Mouse (Mus musculus): Measurements from ENCODE around the gene Gm6096. TPM values are rescaled to one million over a fixed set of nuclear protein-coding genes. Genes with fewer than 3 reads are reported as not detected.
"Not testable (repeated sequence)": the region's sequence is repeated elsewhere in the genome, so short reads cannot be mapped to it uniquely, and the experiment has no call there.

The Gm6096 gene
- polyA plus RNA-seq (2015; fragmentation: Nextera tagmentation; extraction: Ambion mirVana), result 0.72 TPM in 1 of 2 replicates, not detected in the other

DNA sequence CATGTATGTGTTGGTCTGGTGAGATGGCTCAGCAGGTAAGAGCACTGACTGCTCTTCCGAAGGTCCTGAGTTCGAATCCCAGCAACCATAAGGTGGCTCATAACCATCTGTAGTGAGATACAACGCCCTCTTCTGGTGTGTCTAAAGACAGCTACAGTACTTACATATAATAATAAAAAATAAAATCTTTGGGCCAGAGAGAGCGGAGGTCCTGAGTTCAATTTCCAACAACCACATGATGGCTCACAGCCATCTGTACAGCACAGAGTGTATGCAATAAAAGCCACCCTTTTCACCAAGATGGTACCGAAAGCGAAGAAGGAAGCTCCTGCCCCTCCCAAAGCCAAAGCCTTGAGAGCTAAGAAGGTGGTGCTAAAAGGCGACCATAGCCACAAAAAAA lies at the start of gene Gm6096:
Gene Gm6096 (plus strand): TSS at position 301 of the 400 bp plus-strand sequence.
- Histone ChIP-seq H3K4me2 (no peak within 1 kb of the TSS), H3K36me3 (replicated peaks) (peaks cover 26% of the 10 kb centered on the region), H3K9me3 (no peaks in the 10 kb centered on the region), H3K27me3 (replicated peaks) (no peaks in the 10 kb centered on the region), H3K9ac (no peak within 1 kb of the TSS), H3K27ac (no peak within 1 kb of the TSS), H3K4me1 (no peaks in the 10 kb centered on the region), H3K4me3 (no peak within 1 kb of the TSS)
- WGBS, result 94% methylated on average over 7 of the region's 7 CpGs
- ATAC-seq (replicated peaks), result no peak

GRCm38 (mm10) chr7:34202147-34202546 lies 48.7 kb upstream of the Gm6096 start:
- H3K27ac ChIP-seq; ATAC-seq (replicated peaks); H3K9ac ChIP-seq; H3K4me1 ChIP-seq; H3K4me2 ChIP-seq; H3K4me3 ChIP-seq; H3K27me3 ChIP-seq (replicated peaks); H3K9me3 ChIP-seq: not testable (repeated sequence)
- WGBS, result 95% methylated on average over 10 of the region's 10 CpGs
- peaks cover 44% of the 10 kb centered on the region for H3K36me3 ChIP-seq (replicated peaks)

DNA sequence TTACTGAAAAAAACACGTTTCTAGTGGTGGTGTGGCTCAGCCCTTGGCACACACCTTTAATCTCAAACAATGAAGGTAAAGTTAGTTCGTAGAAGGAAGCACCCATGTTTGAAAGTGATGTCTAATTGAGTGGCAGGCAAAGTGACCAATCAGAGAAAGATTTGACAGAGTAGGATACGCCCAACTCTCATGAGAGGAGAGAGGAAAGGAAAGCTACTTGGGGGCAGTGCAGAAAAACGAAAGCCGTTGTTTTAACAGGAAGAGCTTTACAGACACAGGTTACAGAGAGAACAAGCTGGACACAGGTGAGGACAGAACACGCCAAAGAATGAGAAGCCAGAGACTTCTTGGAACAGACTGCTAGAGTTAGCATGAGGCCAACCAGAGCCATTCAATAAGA lies 44.5 kb upstream of the Gm6096 start:
- Histone ChIP-seq H3K9me3 (no peaks in the 10 kb centered on the region), H3K4me3 (no peak overlapping the region), H3K4me1 (no peaks in the 10 kb centered on the region), H3K9ac (no peak overlapping the region), H3K27me3 (replicated peaks) (no peaks in the 10 kb centered on the region), H3K36me3 (replicated peaks) (peaks cover 44% of the 10 kb centered on the region), H3K27ac (no peak overlapping the region), H3K4me2 (no peak overlapping the region)
- WGBS, result 95% methylated on average over 6 of the region's 6 CpGs
- ATAC-seq (replicated peaks), result no peak

GRCm38 (mm10) chr7:34208027-34208745 lies 42.7 kb upstream of the Gm6096 start:
- Histone ChIP-seq H3K9ac (no peak overlapping the region), H3K4me1 (no peaks in the 10 kb centered on the region), H3K36me3 (replicated peaks) (peaks cover 47% of the 10 kb centered on the region), H3K4me3 (no peak overlapping the region), H3K27me3 (replicated peaks) (no peaks in the 10 kb centered on the region), H3K4me2 (no peak overlapping the region), H3K27ac (no peak overlapping the region), H3K9me3 (no peaks in the 10 kb centered on the region)
- ATAC-seq (replicated peaks), result no peak
- 92% methylated on average over 9 of the region's 9 CpGs for WGBS

DNA sequence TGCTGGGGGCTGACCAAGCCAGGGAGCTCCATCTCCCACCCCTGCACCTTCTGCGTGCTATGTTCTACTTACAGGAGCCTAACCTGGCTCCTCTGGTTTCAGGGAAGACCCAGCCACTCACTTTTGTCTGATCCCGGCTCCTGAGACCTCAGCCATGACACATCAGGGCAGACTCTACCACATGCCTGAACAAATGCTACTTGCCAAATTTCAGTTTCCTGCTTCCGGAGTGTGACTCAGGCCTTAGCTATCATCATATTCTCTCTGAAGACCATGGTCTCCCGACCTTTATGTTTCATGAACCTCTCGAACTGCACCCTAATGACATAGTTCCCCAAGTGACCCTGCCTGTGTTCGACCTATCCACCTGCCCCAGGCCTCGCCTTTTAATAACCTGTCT lies 37.6 kb upstream of the Gm6096 start:
- no peak overlapping the region for H3K4me3 ChIP-seq
- WGBS, result 92% methylated on average over 7 of the region's 7 CpGs
- peaks cover 44% of the 10 kb centered on the region; the same call in 1 of the 2 replicates for H3K36me3 ChIP-seq (replicated peaks)
- no peak overlapping the region for H3K4me2 ChIP-seq
- no peaks in the 10 kb centered on the region for H3K9me3 ChIP-seq
- H3K27me3 ChIP-seq (replicated peaks), result no peaks in the 10 kb centered on the region
- no peak overlapping the region for H3K9ac ChIP-seq
- no peaks in the 10 kb centered on the region for H3K4me1 ChIP-seq
- no peak overlapping the region for H3K27ac ChIP-seq
- ATAC-seq (replicated peaks), result no peak

DNA sequence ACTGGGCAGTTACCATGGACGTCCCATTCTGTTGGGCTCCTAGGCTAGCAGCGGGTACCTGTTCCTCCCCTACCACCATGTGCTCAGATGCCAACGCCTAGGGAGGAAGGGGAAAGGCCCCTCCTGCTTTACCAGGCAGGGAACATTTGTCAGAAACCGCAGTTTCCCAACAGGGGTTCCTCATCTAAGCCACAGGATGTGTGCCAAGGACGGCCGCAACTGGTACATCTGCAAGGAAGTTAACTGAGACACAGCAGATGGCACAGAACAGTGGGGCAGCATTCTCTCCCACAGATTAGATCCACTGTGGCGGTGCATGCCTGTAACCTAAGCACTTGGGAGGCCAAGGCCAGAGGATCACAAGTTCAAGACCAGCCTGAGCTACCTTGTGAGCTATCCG lies 36.2 kb upstream of the Gm6096 start:
- Histone ChIP-seq H3K27me3 (replicated peaks) (no peaks in the 10 kb centered on the region), H3K9ac (no peak overlapping the region), H3K36me3 (replicated peaks) (peaks cover 48% of the 10 kb centered on the region), H3K9me3 (no peaks in the 10 kb centered on the region), H3K4me3 (no peak overlapping the region), H3K4me1 (no peaks in the 10 kb centered on the region), H3K4me2 (no peak overlapping the region), H3K27ac (no peak overlapping the region)
- no peak for ATAC-seq (replicated peaks)
- 91% methylated on average over 8 of the region's 8 CpGs for WGBS

DNA sequence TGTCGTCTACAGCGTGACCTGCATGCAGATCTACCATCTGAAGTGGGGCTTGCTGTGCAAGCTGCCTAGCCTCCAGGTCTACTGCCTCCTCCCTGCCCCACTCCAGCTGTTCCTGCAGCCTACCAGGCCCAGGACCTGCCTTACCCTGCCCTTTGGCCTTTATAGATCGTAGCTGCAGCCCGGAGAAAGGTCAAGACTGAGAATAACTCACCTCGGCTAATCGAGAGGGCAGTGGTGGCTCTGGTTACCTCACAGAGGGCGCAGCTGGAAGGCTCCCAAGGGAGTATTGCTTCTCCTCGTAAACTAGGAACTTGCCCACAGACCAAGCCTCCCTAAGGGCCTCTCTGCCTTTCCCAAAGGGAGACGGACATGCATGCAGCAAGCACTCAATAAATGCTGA lies 35.4 kb upstream of the Gm6096 start:
- H3K27ac ChIP-seq, result no peak overlapping the region
- no peak overlapping the region for H3K4me3 ChIP-seq
- no peaks in the 10 kb centered on the region for H3K9me3 ChIP-seq
- peaks cover 56% of the 10 kb centered on the region for H3K36me3 ChIP-seq (replicated peaks)
- no peak overlapping the region for H3K9ac ChIP-seq
- no peak overlapping the region for H3K4me2 ChIP-seq
- H3K27me3 ChIP-seq (replicated peaks), result no peaks in the 10 kb centered on the region
- WGBS, result 94% methylated on average over 9 of the region's 9 CpGs
- ATAC-seq (replicated peaks), result no peak
- H3K4me1 ChIP-seq, result no peaks in the 10 kb centered on the region

- H3K4me3 ChIP-seq, result no peak overlapping the region
- no peaks in the 10 kb centered on the region for H3K9me3 ChIP-seq
- WGBS, result 93% methylated on average over 10 of the region's 10 CpGs
- ATAC-seq (replicated peaks), result no peak
- no peak overlapping the region for H3K9ac ChIP-seq
- H3K36me3 ChIP-seq (replicated peaks), result peaks cover 56% of the 10 kb centered on the region
- H3K27ac ChIP-seq, result no peak overlapping the region
- no peaks in the 10 kb centered on the region for H3K27me3 ChIP-seq (replicated peaks)
- no peak overlapping the region for H3K4me2 ChIP-seq
- no peaks in the 10 kb centered on the region for H3K4me1 ChIP-seq
Measured at GRCm38 (mm10) chr7:34216474-34216873, 34.4 kb upstream of the Gm6096 start.

- no peaks in the 10 kb centered on the region for H3K27me3 ChIP-seq (replicated peaks)
- no peaks in the 10 kb centered on the region for H3K9me3 ChIP-seq
- no peak overlapping the region for H3K4me2 ChIP-seq
- H3K9ac ChIP-seq, result no peak overlapping the region
- WGBS, result 75% methylated on average over 1 of the region's 1 CpGs
- H3K4me1 ChIP-seq, result no peaks in the 10 kb centered on the region
- no peak overlapping the region for H3K27ac ChIP-seq
- H3K36me3 ChIP-seq (replicated peaks), result peaks cover 55% of the 10 kb centered on the region
- H3K4me3 ChIP-seq, result no peak overlapping the region
- ATAC-seq (replicated peaks), result no peak
Measured at GRCm38 (mm10) chr7:34218496-34218895, 32.3 kb upstream of the Gm6096 start.

GRCm38 (mm10) chr7:34221594-34222250 lies 29.1 kb upstream of the Gm6096 start:
- H3K9ac ChIP-seq, result no peak overlapping the region
- H3K4me3 ChIP-seq, result no peak overlapping the region
- no peak overlapping the region for H3K27ac ChIP-seq
- WGBS, result 92% methylated on average over 9 of the region's 9 CpGs
- no peaks in the 10 kb centered on the region for H3K9me3 ChIP-seq
- no peaks in the 10 kb centered on the region for H3K4me1 ChIP-seq
- no peak for ATAC-seq (replicated peaks)
- no peaks in the 10 kb centered on the region for H3K27me3 ChIP-seq (replicated peaks)
- no peak overlapping the region for H3K4me2 ChIP-seq
- H3K36me3 ChIP-seq (replicated peaks), result peaks cover 41% of the 10 kb centered on the region

DNA sequence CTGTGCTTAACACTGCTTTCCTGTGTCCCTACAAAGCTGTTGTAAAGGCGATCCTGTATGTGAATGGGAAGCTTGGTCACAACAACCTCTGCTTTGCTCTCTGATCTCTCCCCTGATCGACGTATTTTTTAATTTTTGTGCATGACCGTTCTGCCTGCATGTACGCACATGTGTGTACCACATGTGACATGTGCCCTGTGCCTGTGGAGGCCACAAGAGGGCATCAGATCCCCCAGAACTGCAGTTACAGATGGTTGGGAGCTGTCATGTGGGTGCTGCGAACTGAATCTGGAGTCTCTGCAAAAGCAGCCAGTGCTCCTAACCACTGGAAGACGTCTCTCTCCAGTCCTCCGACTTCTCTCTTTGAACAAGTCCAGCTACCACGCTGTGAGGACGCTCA lies 28.5 kb upstream of the Gm6096 start:
- WGBS, result 93% methylated on average over 10 of the region's 10 CpGs
- H3K9ac ChIP-seq, result no peak overlapping the region
- ATAC-seq (replicated peaks), result no peak

GRCm38 (mm10) chr7:34224308-34224707 lies 26.5 kb upstream of the Gm6096 start:
- WGBS, result 97% methylated on average over 6 of the region's 6 CpGs
- Histone ChIP-seq H3K27ac (no peak overlapping the region), H3K9ac (no peak overlapping the region), H3K36me3 (replicated peaks) (peaks cover 27% of the 10 kb centered on the region), H3K9me3 (no peaks in the 10 kb centered on the region), H3K4me1 (peaks cover 18% of the 10 kb centered on the region), H3K4me2 (no peak overlapping the region), H3K27me3 (replicated peaks) (no peaks in the 10 kb centered on the region), H3K4me3 (no peak overlapping the region)
- no peak for ATAC-seq (replicated peaks)

More for the DNA sequence above, 28.5 kb upstream of the Gm6096 start:
- H3K27ac ChIP-seq, result no peak overlapping the region
- H3K9me3 ChIP-seq, result no peaks in the 10 kb centered on the region
- no peaks in the 10 kb centered on the region; the same call in 1 of the 2 replicates for H3K4me1 ChIP-seq
- H3K27me3 ChIP-seq (replicated peaks), result no peaks in the 10 kb centered on the region
- no peak overlapping the region for H3K4me3 ChIP-seq
- H3K4me2 ChIP-seq, result no peak overlapping the region
- peaks cover 38% of the 10 kb centered on the region for H3K36me3 ChIP-seq (replicated peaks)

GRCm38 (mm10) chr7:34226086-34226485 lies 24.8 kb upstream of the Gm6096 start:
- H3K4me3 ChIP-seq, result no peak overlapping the region
- H3K27me3 ChIP-seq (replicated peaks), result no peaks in the 10 kb centered on the region
- H3K9me3 ChIP-seq, result no peaks in the 10 kb centered on the region
- 87% methylated on average over 8 of the region's 8 CpGs for WGBS
- peaks cover 28% of the 10 kb centered on the region for H3K4me1 ChIP-seq
- H3K4me2 ChIP-seq, result no peak overlapping the region
- no peak for ATAC-seq (replicated peaks)
- H3K27ac ChIP-seq, result no peak overlapping the region
- H3K9ac ChIP-seq, result no peak overlapping the region
- H3K36me3 ChIP-seq (replicated peaks), result peaks cover 14% of the 10 kb centered on the region

Measured in midbrain, embryonic 15.5 days (tissue).